Mouse (Mus musculus) kidney, embryonic 15.5 days (tissue): ENCODE data around the gene Lifr. TPM values are rescaled to one million over a fixed set of nuclear protein-coding genes. Genes with fewer than 3 reads are reported as not detected.

Experiments
- ATAC-seq: fragments of 200-750 bp; cut with Nextera tagmentation; replicated peaks from 2 replicates; pipeline ENCODE4 v1.8.0; 2017; ENCODE audit warnings: moderate TSS enrichment; ENCODE audit not compliant: low FRiP score
- H3K27ac ChIP-seq: fragments of 300-500 bp; sonication (generic); 2 replicates; pipeline ENCODE4 v1.5.1; 2015; ENCODE audit warnings: mild to moderate bottlenecking, inconsistent platforms
- H3K27me3 ChIP-seq: fragments of 300-500 bp; sonication (generic); 2 replicates; pipeline ENCODE4 v1.6.1; 2015; ENCODE audit warnings: inconsistent platforms
- H3K36me3 ChIP-seq: fragments of 300-500 bp; sonication (generic); 2 replicates; pipeline ENCODE4 v1.6.1; 2015; ENCODE audit warnings: inconsistent platforms
- H3K4me1 ChIP-seq: fragments of 300-500 bp; sonication (generic); 2 replicates; pipeline ENCODE4 v1.6.1; 2015; ENCODE audit warnings: inconsistent platforms
- H3K4me2 ChIP-seq: fragments of 300-500 bp; sonication (generic); 2 replicates; pipeline ENCODE4 v1.6.1; 2015; ENCODE audit warnings: moderate library complexity, mild to moderate bottlenecking, inconsistent platforms
- H3K4me3 ChIP-seq: fragments of 300-500 bp; sonication (generic); replicated peaks from 2 replicates; pipeline ENCODE4 v1.5.1; 2015; ENCODE audit warnings: mild to moderate bottlenecking, inconsistent platforms
- H3K9ac ChIP-seq: fragments of 300-500 bp; sonication (generic); 2 replicates; pipeline ENCODE4 v1.6.1; 2015; ENCODE audit warnings: mild to moderate bottlenecking, inconsistent platforms
- H3K9me3 ChIP-seq: fragments of 300-500 bp; sonication (generic); replicated peaks from 2 replicates; pipeline ENCODE4 v1.6.1; 2016; ENCODE audit warnings: inconsistent platforms
- WGBS: fragments of 180-500 bp; shearing (Covaris S2); methylation state at CpG from one replicate; pipeline ENCODE4 v1.1.7; 2015; ENCODE audit warnings: mixed read lengths; 5-methylcytosine and 5-hydroxymethylcytosine counted together
- polyA plus RNA-seq: library from polyadenylated mRNA; unstranded; fragments of >200 nt; fragmentation: Nextera tagmentation; extraction: Ambion mirVana; gene quantifications from 2 replicates; pipeline ENCODE4 v1.2.1, GENCODE M21; 2015

Gene Lifr
- 20.3 and 22.3 TPM in 2 replicates for polyA plus RNA-seq

GRCm38 (mm10) chr15:7090211-7090765, at the start of gene Lifr:
Lifr (plus strand) TSS chr15:7090614.
- ATAC-seq: no peak
- Histone ChIP-seq H3K4me1 (peaks cover 19% of the 10 kb centered on the region), H3K9me3 (no peaks in the 10 kb centered on the region), H3K4me3 (no peak within 1 kb of the TSS), H3K9ac (no peak within 1 kb of the TSS), H3K27me3 (no peaks in the 10 kb centered on the region), H3K36me3 (no peaks in the 10 kb centered on the region), H3K4me2 (no peak within 1 kb of the TSS), H3K27ac (no peak within 1 kb of the TSS)
- 84% methylated on average over 8 of the region's 8 CpGs for WGBS

GRCm38 (mm10) chr15:7044081-7044749, 46.2 kb upstream of the Lifr start:
- Histone ChIP-seq H3K4me1 (peaks cover 11% of the 10 kb centered on the region), H3K4me2 (no peak overlapping the region), H3K9me3 (no peaks in the 10 kb centered on the region), H3K9ac (no peak overlapping the region), H3K27me3 (no peaks in the 10 kb centered on the region), H3K4me3 (no peak overlapping the region), H3K27ac (no peak overlapping the region), H3K36me3 (no peaks in the 10 kb centered on the region)
- no peak for ATAC-seq
- WGBS: 46% methylated on average over 11 of the region's 11 CpGs

- H3K36me3 ChIP-seq: no peaks in the 10 kb centered on the region
Measured at GRCm38 (mm10) chr15:7045056-7045455, 45.4 kb upstream of the Lifr start.

GRCm38 (mm10) chr15:7047931-7048330, 42.5 kb upstream of the Lifr start:
- no peak for ATAC-seq
- no peaks in the 10 kb centered on the region for H3K27me3 ChIP-seq
- H3K4me1 ChIP-seq: peaks cover 10% of the 10 kb centered on the region
- no peak overlapping the region for H3K27ac ChIP-seq
- H3K9ac ChIP-seq: no peak overlapping the region
- no peaks in the 10 kb centered on the region for H3K36me3 ChIP-seq
- H3K4me2 ChIP-seq: no peak overlapping the region
- WGBS: 70% methylated on average over 3 of the region's 3 CpGs
- H3K4me3 ChIP-seq: no peak overlapping the region
- no peaks in the 10 kb centered on the region for H3K9me3 ChIP-seq

More at GRCm38 (mm10) chr15:7045056-7045455, 45.4 kb upstream of the Lifr start:
- Histone ChIP-seq H3K27ac (no peak overlapping the region), H3K27me3 (no peaks in the 10 kb centered on the region), H3K4me2 (no peak overlapping the region), H3K9me3 (no peaks in the 10 kb centered on the region), H3K4me3 (no peak overlapping the region), H3K4me1 (peaks cover 11% of the 10 kb centered on the region), H3K9ac (no peak overlapping the region)
- peak; percentile 62; the same call in 1 of the 2 replicates for ATAC-seq
- WGBS: 65% methylated on average over 4 of the region's 4 CpGs

GRCm38 (mm10) chr15:7048916-7049315, 41.5 kb upstream of the Lifr start:
- Histone ChIP-seq H3K9ac (no peak overlapping the region), H3K27me3 (no peaks in the 10 kb centered on the region), H3K4me1 (peaks cover 8% of the 10 kb centered on the region; the same call in 1 of the 2 replicates), H3K36me3 (no peaks in the 10 kb centered on the region), H3K4me3 (no peak overlapping the region), H3K4me2 (no peak overlapping the region), H3K9me3 (no peaks in the 10 kb centered on the region), H3K27ac (no peak overlapping the region)
- WGBS: 71% methylated on average over 8 of the region's 8 CpGs
- no peak for ATAC-seq

- Histone ChIP-seq H3K4me2 (no peak overlapping the region), H3K27ac (no peak overlapping the region), H3K36me3 (no peaks in the 10 kb centered on the region), H3K4me1 (no peaks in the 10 kb centered on the region), H3K4me3 (no peak overlapping the region), H3K9ac (no peak overlapping the region), H3K9me3 (no peaks in the 10 kb centered on the region), H3K27me3 (no peaks in the 10 kb centered on the region)
- WGBS: 87% methylated on average over 2 of the region's 2 CpGs
- ATAC-seq: no peak
Measured at GRCm38 (mm10) chr15:7051666-7052065, 38.7 kb upstream of the Lifr start.

- H3K4me2 ChIP-seq: no peak overlapping the region
- H3K9ac ChIP-seq: no peak overlapping the region
- 89% methylated on average over 2 of the region's 2 CpGs for WGBS
- H3K27ac ChIP-seq: no peak overlapping the region
- no peaks in the 10 kb centered on the region for H3K36me3 ChIP-seq
- H3K4me3 ChIP-seq: no peak overlapping the region
- H3K9me3 ChIP-seq: no peaks in the 10 kb centered on the region
- ATAC-seq: no peak
- no peaks in the 10 kb centered on the region for H3K27me3 ChIP-seq
- H3K4me1 ChIP-seq: no peaks in the 10 kb centered on the region
Measured at GRCm38 (mm10) chr15:7052117-7052516, 38.3 kb upstream of the Lifr start.

- ATAC-seq: no peak
- WGBS: 52% methylated on average over 3 of the region's 3 CpGs
- no peaks in the 10 kb centered on the region for H3K9me3 ChIP-seq
- H3K9ac ChIP-seq: no peak overlapping the region
- H3K36me3 ChIP-seq: no peaks in the 10 kb centered on the region
- no peaks in the 10 kb centered on the region for H3K4me1 ChIP-seq
- no peak overlapping the region for H3K27ac ChIP-seq
- H3K4me2 ChIP-seq: no peak overlapping the region
- H3K27me3 ChIP-seq: no peaks in the 10 kb centered on the region
- H3K4me3 ChIP-seq: no peak overlapping the region
Measured at GRCm38 (mm10) chr15:7056851-7057250, 33.6 kb upstream of the Lifr start.

- ATAC-seq: no peak
- no peaks in the 10 kb centered on the region for H3K9me3 ChIP-seq
- no peak overlapping the region for H3K27ac ChIP-seq
- H3K27me3 ChIP-seq: no peaks in the 10 kb centered on the region
- no peak overlapping the region for H3K4me2 ChIP-seq
- no peak overlapping the region for H3K9ac ChIP-seq
- H3K4me3 ChIP-seq: no peak overlapping the region
- 0 out of 2 replicates have a peak, but pooled peaks cover 7% of the 10 kb centered on the region for H3K4me1 ChIP-seq
- 56% methylated on average over 2 of the region's 2 CpGs for WGBS
- H3K36me3 ChIP-seq: no peaks in the 10 kb centered on the region
Measured at GRCm38 (mm10) chr15:7060522-7060921, 29.9 kb upstream of the Lifr start.

- H3K27me3 ChIP-seq: no peaks in the 10 kb centered on the region
- H3K9ac ChIP-seq: no peak overlapping the region
- no peak for ATAC-seq
- no peak overlapping the region for H3K4me2 ChIP-seq
- H3K4me3 ChIP-seq: no peak overlapping the region
- H3K27ac ChIP-seq: no peak overlapping the region
- 53% methylated on average over 4 of the region's 4 CpGs for WGBS
- no peaks in the 10 kb centered on the region for H3K9me3 ChIP-seq
- 0 out of 2 replicates have a peak, but pooled peaks cover 14% of the 10 kb centered on the region for H3K4me1 ChIP-seq
- H3K36me3 ChIP-seq: no peaks in the 10 kb centered on the region
Measured at GRCm38 (mm10) chr15:7061995-7062697, 28.3 kb upstream of the Lifr start.

- Histone ChIP-seq H3K9me3 (no peaks in the 10 kb centered on the region), H3K9ac (no peak overlapping the region), H3K27ac (no peak overlapping the region), H3K36me3 (no peaks in the 10 kb centered on the region), H3K4me3 (no peak overlapping the region), H3K4me1 (0 out of 2 replicates have a peak, but pooled peaks cover 14% of the 10 kb centered on the region), H3K4me2 (no peak overlapping the region), H3K27me3 (no peaks in the 10 kb centered on the region)
- ATAC-seq: no peak
- 94% methylated on average over 1 of the region's 1 CpGs for WGBS
Measured at GRCm38 (mm10) chr15:7062698-7063009, 27.8 kb upstream of the Lifr start.

- H3K4me2 ChIP-seq: no peak overlapping the region
- H3K9me3 ChIP-seq: no peaks in the 10 kb centered on the region
- WGBS: 63% methylated on average over 9 of the region's 9 CpGs
- no peak overlapping the region for H3K27ac ChIP-seq
- H3K27me3 ChIP-seq: no peaks in the 10 kb centered on the region
- no peak overlapping the region for H3K9ac ChIP-seq
- no peak for ATAC-seq
- H3K4me3 ChIP-seq: no peak overlapping the region
- H3K36me3 ChIP-seq: no peaks in the 10 kb centered on the region
- H3K4me1 ChIP-seq: 0 out of 2 replicates have a peak, but pooled peaks cover 14% of the 10 kb centered on the region
Measured at GRCm38 (mm10) chr15:7063521-7064240, 26.7 kb upstream of the Lifr start.
